Mouse (Mus musculus) brain, embryonic 14.5 days (tissue): ENCODE results near the gene Kif1c. TPM values are rescaled to one million over a fixed set of nuclear protein-coding genes. Genes with fewer than 3 reads are reported as not detected.
A peak's percentile ranks its signal among the peaks of the same experiment; 100 is the strongest.

ENCODE experiments used
- DNase-seq: peaks from one replicate; pipeline ENCODE4 v3.0.0-alpha.2; 2011; ENCODE audit warnings: low read depth
- CTCF ChIP-seq: fragments of 200-500 bp; IDR thresholded peaks from 2 replicates; pipeline ENCODE4 v1.5.1; 2012; ENCODE audit warnings: inconsistent platforms, mild to moderate bottlenecking, moderate library complexity, borderline replicate concordance; ENCODE audit not compliant: insufficient read depth, insufficient read length; ENCODE audit errors: extremely low read depth
- POLR2A ChIP-seq: fragments of 200-500 bp; IDR thresholded peaks from 2 replicates; pipeline ENCODE4 v1.6.1; 2012; ENCODE audit warnings: mild to moderate bottlenecking, inconsistent platforms, borderline replicate concordance; ENCODE audit not compliant: poor library complexity, insufficient read depth, insufficient read length, severe bottlenecking; ENCODE audit errors: extremely low read depth
- polyA plus RNA-seq: library from polyadenylated mRNA; depleted of rRNA; stranded (reverse); fragments of >200 nt; gene quantifications from 2 replicates; pipeline ENCODE4 v1.2.3, GENCODE M21; 2012; rRNA removed

Kif1c gene
- polyA plus RNA-seq, 1 experiment: 23.0 TPM

DNA sequence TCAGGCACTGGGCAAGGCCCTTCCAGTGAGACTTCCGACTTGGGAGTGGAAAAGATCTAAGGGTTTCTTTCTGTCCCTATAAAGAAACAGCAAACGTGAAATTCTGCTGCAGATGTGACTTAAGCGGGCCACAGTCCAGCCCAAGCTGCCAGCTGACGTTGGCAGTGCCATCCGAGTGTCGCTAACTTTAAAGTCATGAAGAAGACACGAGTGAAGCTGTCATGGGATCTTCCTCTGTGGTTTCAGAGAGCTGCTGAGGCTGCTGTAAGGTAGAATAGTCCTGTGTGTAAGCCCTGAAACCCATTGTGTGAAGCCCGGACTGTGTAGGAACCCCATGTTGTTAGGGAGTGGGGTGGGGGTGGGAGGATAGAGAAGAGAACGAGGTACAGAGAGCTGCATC is 62.3 kb downstream of the Kif1c start:
- TF ChIP-seq CTCF: no peak
- no peak for TF ChIP-seq POLR2A

DNA sequence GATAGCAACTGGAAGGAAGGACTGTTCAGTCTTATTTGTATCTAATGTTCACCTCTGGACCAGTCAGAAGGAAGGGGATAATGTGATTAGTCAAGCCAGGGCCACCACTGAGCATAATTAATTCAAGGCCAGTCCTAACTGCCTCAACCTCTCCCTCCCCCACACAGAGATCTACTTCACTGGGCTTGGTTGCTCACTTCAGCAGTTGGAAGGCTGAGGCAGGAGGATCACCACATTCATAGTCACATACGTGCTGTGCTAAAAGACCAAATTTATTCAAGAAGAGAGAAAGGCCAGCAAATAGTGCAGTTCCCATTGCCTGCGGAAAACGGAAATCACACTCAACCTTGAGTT is 63.2 kb downstream of the Kif1c start:
- DNase-seq: no peak
- TF ChIP-seq POLR2A: no peak
- no peak for TF ChIP-seq CTCF

More for the DNA sequence above, 62.3 kb downstream of the Kif1c start:
- no peak for DNase-seq

DNA sequence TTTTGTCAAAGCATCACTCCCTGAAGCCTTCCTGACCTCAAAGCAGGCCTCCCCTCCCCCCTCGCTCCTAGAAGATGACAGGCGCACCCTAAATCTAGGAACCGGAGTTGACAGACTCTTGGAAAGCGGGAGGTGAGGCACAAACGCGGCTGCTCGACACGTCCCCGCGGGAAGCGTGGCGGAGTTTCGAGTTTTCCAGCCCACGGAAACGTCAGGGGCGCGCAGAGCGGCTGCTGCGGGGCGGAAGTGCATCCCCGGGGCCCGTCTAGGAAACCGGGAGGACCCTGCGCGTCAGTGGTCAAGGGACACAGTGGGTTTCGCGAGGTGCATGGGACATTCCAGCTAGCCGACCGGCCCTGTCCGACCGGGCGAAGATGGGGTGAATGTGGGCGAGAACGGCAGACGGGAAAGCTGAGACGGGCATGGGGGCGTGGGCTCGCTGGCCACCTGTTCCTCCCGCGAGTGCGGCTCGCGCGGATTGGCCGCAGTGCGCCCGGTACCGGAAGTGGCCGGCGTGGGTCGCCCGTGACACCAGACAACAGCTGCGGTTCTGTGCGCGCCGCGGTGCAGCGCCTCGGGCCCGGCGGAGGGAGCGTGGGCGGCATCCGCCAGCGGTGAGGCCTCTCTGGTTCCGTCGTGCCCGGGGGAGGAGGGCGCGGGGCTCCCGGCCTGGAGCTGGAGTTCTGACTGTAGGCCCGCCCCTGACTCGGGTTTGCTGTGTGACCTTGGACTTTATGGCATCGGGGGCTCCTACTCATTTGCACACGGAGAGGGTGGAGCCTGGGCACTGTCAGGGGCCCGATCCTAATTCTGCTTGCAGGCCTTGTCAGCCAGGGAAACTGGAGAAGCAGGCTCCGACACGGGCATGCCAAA is 63.8 kb downstream of the Kif1c start, which contains the start of gene Zfp3:
Gene Zfp3 (plus strand): TSS at position 274 of the 873 bp plus-strand sequence.
- peak; percentile 85 for DNase-seq
- TF ChIP-seq CTCF (no peak), POLR2A (peak; percentile 79; the same call in 1 of the 2 replicates)

DNA sequence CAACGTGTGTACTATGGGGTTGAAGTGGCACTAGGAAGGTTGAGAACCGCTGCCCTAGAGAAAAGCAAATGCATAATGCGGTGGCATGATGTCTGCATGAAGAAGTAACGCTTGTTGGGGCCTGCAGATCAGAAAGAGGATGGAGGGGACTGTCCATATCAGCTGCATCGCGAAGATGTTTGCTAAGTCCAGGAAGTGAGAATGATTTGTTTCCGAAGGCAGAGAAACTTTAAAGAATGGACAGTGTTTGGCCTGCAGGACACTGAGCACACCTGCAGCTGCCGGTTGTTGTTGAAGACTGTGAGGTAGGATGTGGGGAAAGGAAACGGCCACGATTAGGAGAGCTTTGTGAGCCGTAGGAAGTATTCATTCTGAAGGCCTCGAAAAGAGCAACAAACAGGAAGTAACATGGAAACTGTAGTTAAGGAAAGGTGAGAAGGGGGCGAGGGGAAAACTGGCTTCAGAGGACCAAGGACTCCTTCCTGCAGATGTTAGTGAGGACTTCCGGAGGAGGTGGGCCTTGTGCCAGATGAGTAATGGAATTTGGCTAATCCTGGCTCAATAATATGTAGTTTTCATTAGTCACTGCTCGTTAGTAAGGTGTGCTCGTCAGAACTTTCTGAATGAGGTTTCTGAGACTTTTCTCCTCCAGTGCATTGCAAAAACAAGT is 65.6 kb downstream of the Kif1c start:
- DNase-seq: no peak
- no peak for TF ChIP-seq CTCF
- no peak for TF ChIP-seq POLR2A

DNA sequence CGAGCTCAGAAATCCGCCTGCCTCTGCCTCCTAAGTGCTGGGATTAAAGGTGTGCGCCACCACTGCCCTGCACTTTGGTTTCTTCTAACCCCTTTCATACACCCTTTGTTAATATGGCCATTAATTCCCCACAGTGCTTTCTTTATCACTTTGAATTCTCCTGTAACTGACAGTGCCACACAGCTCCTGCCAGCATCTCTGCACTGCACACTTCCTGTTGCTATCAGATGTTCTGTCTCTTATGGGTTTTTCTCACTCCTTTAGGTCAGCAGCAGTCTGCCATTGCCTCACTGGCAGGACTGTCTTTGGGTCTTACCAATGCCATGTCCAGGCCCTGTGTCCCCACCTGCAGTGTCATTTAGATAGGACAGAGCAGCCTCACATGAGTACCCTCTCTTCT is 70.5 kb downstream of the Kif1c start:
- TF ChIP-seq CTCF (no peak), POLR2A (no peak)
- DNase-seq: no peak

DNA sequence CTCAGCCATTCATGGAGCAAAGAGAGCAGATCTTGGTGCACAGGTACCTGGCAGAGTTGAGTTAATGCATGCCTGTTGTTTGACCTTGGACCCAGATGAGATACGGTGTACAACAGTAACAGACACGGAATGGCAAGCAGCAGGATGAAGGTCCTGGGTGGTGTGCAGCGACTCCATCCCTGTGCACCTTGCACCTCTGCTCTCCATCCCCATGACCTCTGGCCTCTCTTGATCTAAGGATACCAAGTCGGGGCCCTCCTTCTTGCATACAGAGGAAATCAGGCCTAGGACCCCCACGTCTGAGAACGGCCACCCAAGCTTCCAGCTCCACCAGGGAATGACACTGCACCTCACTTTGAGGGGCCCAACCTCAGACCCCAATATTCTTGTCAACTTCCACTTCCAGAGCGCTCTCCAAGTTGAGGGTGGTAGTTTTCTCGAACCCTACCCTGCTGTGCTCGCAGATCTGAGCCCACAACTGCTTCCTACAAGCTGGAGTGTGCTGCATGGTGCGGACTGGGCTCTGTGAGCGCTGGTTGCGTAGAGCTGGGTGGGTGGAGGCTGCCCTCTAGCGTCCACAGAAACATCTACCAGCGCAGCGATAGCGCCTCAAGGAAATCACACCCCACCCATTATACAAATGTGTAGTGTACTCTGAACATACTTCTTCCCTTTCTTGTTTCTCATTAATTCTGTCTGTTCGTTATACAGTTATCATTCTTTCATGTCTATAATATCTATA is 76.7 kb downstream of the Kif1c start:
- TF ChIP-seq POLR2A: no peak
- TF ChIP-seq CTCF: peak; percentile 94
- peak; percentile 86 for DNase-seq

DNA sequence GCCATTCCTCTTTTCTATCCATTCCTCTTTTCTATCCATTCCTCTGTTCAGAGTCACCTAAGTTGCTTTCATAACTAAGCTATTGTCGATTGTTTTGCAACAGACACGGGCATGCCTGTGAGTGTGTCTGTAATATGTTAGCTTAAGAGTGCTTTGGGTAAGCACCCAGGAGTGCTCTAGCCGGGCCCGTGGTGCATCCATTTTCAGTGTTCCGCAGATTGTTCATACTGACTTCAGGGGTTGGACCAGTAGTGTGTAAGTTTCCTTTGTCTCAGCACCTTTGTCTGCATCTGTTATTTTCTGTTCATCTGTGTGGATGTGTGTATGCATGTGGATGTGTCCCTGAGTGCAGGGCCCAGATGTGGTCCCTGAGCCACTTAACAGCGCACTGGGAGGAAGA is 77.3 kb downstream of the Kif1c start:
- no peak for TF ChIP-seq POLR2A
- TF ChIP-seq CTCF: no peak
- no peak for DNase-seq

DNA sequence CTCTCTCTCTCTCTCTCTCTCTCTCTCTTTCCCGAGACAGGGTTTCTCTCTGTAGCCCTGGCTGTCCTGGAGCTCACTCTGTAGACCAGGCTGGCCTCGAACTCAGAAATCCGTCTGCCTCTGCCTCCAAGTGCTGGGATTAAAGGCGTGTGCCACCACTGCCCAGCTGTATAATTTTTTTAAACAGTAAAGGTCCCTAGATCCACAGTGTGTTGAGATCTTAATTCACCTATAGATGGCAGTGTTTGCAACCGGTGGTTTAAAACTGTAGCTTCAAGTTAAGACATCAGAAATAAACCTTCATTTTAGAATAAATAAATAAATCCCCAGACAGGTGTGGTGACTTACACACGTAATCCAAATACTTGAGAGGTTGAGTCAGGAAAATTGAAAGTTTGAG is 77.7 kb downstream of the Kif1c start:
- 0 out of 2 replicates have a peak, but pooled peaks have one; percentile 4 for TF ChIP-seq CTCF
- DNase-seq: peak; percentile 55

Other genes with a start within 250 kb of the Kif1c start
- gene Med11, start 248.6 kb upstream of the Kif1c start, polyA plus RNA-seq: 28.1 and 31.8 TPM in 2 replicates
- gene Zmynd15, start 241.1 kb upstream of the Kif1c start, polyA plus RNA-seq: 0.93 and 1.4 TPM in 2 replicates
- 3.1 and 3.5 TPM in 2 replicates for gene Cxcl16, start 240.6 kb upstream of the Kif1c start, polyA plus RNA-seq
- 1.6 and 2.3 TPM in 2 replicates for gene Tm4sf5, start 195.3 kb upstream of the Kif1c start, polyA plus RNA-seq
- 0.14 and 0.15 TPM in 2 replicates for gene Vmo1, start 185.9 kb upstream of the Kif1c start, polyA plus RNA-seq
- 0.09 TPM in 1 of 2 replicates, not detected in the other for gene Gltpd2, start 181.4 kb upstream of the Kif1c start, polyA plus RNA-seq
- 405 and 560 TPM in 2 replicates for gene Psmb6, start 175.2 kb upstream of the Kif1c start, polyA plus RNA-seq
- not detected in 2 replicates for gene Gm40193, start 167.6 kb upstream of the Kif1c start, polyA plus RNA-seq
- 18.9 and 19.9 TPM in 2 replicates for gene Pld2, start 160.5 kb upstream of the Kif1c start, polyA plus RNA-seq
- gene Mink1, start 137.7 kb upstream of the Kif1c start, polyA plus RNA-seq: 94.3 and 99.5 TPM in 2 replicates
- not detected in 2 replicates for gene 4930544D05Rik, start 84.7 kb upstream of the Kif1c start, polyA plus RNA-seq
- gene Chrne, start 81.3 kb upstream of the Kif1c start, polyA plus RNA-seq: 0.16 TPM in 1 of 2 replicates, not detected in the other
- 0.06 and 0.30 TPM in 2 replicates for gene Gp1ba, start 61.4 kb upstream of the Kif1c start, polyA plus RNA-seq
- 91.1 and 127 TPM in 2 replicates for gene Rnf167, start 53.3 kb upstream of the Kif1c start, polyA plus RNA-seq
- gene Slc25a11, start 53.1 kb upstream of the Kif1c start, polyA plus RNA-seq: 129 and 149 TPM in 2 replicates
- gene Pfn1, start 45.9 kb upstream of the Kif1c start, polyA plus RNA-seq: 419 and 479 TPM in 2 replicates
- 23.0 and 24.1 TPM in 2 replicates for gene Eno3, start 43.3 kb upstream of the Kif1c start, polyA plus RNA-seq
- 56.3 and 76.0 TPM in 2 replicates for gene Spag7, start 31.1 kb upstream of the Kif1c start, polyA plus RNA-seq
- gene Camta2, start 12.4 kb upstream of the Kif1c start, polyA plus RNA-seq: 17.7 and 25.2 TPM in 2 replicates
- gene Inca1, start 393 bp upstream of the Kif1c start, polyA plus RNA-seq: 0.61 and 0.72 TPM in 2 replicates
- gene Zfp3, start 63.7 kb downstream of the Kif1c start, polyA plus RNA-seq: 5.8 and 7.7 TPM in 2 replicates
- not detected in 2 replicates for gene Scimp, start 112.0 kb downstream of the Kif1c start, polyA plus RNA-seq
- gene Rabep1, start 144.2 kb downstream of the Kif1c start, polyA plus RNA-seq: 20.3 and 33.9 TPM in 2 replicates